Mouse (Mus musculus): ENCODE results near the gene Cox6a1. TPM values are rescaled to one million over a fixed set of nuclear protein-coding genes. Genes with fewer than 3 reads are reported as not detected.
"Not testable (repeated sequence)": the region's sequence is repeated elsewhere in the genome, so short reads cannot be mapped to it uniquely, and the experiment has no call there.

Cox6a1 gene
- total RNA-seq (2022), result 100 to 1,000 TPM; 205 to 218 (median 216) TPM

DNA sequence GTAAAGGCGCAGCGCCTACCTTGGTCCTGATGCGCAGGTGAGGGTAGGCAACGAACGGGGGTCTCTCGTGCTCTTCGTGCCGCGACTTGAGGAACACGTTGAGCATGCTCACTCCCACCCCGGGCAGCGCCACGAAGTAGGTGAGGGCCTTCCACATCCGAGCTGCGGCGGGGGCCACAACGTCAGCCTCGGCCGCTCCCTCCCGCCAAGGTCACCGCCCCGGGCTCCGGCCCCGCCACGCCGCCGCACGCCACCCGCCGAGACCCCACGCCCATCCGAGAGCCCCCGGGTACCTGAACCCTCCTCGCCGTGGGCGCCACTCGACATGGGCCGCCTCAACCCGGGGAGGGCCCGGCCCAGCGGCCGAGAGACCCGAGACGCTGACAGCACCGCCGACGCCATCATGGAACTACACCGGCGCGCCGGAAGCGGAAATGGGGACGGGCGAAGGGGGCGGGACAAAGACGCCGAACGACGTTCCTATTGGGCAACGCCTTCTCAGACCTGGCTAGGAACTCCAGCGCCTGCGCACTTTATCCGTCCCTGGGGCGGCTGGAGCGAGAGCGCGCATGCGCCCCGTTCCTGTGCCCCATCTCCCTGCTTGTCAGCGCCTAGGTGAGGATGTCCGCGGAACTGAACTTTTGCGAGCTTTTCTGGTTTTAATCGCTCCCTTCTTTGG is at the start of gene Cox6a1:
Cox6a1 (minus strand) TSS at position 436 of the 679 bp plus-strand sequence.
- DNase-seq (ENCODE audit: low spot score), result peak; percentile 97

DNA sequence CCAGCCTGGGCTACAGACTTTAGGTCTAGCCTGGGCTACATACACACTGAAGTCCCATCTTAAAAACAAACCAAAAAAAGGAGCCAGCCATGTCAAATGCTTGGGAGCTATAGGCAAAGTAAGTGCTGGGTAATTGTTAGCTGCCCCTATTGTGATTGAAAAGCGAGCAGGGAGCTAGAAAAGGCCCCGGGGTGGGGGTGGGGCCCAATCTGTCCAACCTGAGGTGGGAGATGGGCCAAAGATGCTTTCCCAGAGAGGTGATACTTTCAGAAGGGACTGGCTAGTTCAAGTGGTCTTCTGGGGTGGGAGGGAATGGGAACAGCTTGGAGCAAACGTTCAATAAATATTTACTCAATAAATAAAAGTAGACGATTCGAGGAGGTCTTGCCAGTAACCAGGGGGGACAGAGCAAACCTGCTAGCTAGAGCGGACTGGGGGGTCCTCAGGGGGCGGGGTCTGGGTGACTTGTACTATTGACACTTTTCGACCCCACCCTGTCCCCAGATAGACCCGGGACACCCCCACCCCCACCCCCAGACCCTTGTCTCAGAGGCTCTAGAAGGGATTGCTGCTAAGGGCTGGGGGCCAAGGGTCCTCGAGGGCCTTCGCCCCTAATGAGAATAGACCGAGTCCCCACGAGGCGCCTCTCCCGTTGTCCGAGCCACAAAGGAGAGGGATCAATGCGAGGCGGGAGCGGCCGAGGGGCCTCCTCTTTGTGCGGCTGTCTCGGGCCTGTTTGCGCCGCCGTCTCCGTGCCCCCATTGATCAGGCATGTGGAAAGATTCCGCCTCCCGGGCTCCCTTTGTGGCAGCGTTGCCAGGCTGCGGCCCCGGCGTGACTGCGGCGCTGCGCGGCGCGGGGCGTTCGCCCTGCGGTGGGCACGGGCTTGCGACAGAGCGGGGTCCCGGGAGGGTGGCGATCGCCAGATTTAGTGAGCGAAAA is 49.3 kb upstream of the Cox6a1 start:
- DNase-seq (ENCODE audit: low spot score), result no peak

DNA sequence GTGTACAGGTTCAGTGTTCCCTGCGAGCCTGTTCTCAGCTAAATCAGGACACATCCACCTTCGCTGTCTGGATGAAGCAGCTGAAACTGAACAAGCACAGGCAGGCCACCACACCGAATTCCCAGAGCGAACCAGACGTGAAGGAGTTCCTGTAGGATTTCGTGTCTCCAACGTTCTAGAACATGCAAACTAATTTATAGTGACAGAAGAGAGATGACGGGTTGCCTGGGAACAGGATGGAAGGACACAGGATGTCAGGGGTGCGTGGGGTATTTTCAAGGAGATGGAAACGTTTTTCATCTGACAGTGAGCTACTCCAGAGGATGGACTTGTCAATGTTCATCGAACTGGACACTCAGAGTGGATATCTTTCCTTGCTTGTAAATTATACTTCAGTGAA is 47.9 kb upstream of the Cox6a1 start:
- no peak for DNase-seq (ENCODE audit: low spot score)

DNA sequence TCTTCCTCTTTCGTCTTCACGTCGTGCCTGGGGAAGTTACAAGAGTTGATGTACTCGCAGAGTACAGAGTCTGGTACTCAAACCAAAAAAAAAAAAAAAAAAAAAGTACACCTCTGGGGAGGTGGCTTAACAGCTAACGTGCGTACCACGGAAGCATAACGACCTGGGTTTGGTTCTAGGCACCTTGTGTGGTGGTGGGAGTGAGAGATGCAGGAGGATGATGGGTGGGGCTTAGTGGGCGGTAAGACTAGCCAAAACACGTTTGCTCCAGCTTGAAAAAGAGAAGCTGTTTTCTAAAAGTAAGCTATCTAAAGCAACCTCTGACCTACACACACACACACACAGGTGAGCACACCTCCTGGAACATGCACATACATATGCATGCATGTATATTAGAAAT is 46.1 kb upstream of the Cox6a1 start:
- DNase-seq (ENCODE audit: low spot score), result no peak

DNA sequence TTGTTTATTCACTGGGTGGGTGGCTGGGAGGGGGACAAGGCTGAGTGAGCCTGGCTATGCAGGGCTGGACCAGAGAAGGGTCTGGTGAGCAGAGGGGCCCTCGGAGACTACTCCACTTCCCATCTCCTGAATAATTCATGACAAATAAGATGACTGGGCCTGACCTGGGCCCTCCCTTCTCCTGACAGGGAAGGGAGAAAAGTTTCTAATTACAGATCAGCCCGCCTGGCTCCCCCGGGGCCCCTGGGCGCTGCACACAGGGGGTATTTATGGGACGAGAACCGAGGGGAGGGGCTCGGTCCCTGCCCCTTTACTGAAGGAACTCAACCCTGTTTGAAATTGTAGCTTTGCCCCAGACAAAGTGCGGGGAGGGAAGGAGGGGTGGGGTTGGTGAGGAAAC is 45.4 kb upstream of the Cox6a1 start:
- DNase-seq (ENCODE audit: low spot score), result no peak

DNA sequence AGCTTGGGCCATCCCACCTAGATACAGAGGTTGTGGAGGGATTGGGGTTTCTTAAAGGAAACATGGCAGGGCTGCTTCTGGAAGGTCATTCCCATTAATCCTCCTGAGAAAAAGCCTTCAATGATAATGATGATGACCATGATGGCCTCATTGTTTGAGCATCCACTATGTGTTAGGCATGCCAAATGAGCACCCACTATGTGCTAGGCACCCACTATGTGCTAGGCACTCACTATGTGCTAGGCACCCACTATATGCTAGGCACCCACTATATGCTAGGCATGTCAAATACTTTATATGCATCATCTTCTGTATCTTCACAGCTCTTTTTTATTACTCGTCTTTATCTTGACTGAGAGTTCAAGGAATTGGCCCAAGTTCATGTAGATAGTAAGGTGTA is 44.2 kb upstream of the Cox6a1 start:
- no peak for DNase-seq (ENCODE audit: low spot score)

DNA sequence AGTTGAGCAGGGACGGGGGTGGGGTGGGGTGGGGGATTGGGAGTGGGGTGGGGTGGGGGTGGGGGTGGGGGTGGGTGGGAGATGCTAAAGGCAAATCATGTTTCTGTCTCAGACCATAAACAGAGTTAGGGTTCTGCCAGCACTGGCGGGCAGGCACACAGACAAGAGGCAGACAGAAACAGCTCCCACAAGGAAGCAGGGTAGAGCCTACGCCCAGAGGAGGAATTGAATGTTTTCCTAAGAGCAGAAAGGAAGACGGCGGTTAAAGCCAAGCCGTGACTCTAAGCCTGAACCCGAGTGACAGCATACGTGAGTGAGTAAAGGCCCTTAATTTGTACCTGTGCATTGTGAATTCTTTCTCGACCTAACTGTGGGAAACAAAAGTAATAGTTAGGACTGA is 43.2 kb upstream of the Cox6a1 start:
- no peak for DNase-seq (ENCODE audit: low spot score)

DNA sequence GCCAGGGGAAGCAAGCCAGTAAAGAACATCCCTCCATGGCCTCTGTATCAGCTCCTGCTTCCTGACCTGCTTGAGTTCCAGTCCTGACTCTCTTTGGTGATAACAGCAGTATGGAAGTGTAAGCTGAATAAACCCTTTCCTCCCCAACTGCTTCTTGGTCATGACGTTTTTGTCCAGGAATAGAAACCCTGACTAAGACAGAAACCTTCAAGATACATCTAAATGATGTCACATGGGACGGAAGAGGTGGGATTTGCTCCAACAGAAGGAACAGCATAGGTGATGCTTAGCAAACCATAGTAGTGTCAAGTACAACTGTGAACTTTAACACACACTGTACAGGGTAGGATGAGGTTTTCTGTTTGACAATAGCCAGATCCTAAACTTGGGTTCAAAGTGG is 30.1 kb upstream of the Cox6a1 start:
- not testable (repeated sequence) for DNase-seq (ENCODE audit: low spot score)

DNA sequence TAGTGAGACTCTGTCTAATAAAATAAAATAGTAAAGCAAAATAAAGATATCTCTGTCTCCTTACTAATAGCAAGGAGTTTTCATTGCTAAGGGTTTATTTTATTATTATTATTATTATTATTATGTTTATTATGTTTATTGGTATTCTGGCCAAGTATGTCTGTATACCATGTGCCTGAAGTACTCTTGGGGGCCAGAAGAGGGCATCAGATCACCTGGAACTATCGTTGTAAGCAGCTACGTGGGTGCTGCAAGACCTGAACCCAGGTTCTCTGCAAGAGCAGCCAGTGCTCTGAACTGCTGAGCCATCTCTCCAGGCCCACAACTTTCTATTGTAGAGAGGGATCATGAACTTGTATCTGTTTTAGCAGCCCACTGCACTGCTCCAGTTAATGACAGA is 26.7 kb upstream of the Cox6a1 start:
- no peak for DNase-seq (ENCODE audit: low spot score)

DNA sequence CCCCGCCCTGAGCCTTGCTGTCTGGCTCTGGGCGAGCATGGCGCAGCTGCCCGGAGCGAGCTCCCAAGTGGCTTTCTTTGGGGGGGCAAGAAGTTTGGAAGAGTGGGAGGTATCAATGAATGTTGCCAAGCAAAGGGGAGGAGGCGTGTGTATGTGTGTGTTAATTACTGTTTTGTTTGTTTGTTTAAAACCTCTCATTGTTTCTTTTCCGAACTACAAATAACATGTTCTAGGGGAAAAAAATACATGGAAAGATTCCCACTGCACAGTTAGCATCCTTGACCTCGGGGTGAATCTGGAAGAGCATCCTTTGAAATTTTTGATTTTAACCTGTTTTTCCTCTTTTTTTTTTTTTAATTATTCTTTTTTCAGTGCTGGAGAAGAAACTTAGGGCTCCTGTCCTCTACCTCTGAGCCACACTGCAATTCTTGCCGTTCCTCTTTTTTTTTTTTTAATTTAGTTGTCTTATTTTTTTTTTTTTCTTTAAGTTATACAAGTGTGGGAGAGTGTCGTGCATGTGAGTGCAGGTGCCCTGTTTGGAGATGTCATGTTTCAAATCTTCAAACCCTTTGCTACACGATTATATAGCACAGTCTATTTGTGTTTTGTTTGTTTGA is 25.5 kb upstream of the Cox6a1 start:
- no peak for DNase-seq (ENCODE audit: low spot score)

DNA sequence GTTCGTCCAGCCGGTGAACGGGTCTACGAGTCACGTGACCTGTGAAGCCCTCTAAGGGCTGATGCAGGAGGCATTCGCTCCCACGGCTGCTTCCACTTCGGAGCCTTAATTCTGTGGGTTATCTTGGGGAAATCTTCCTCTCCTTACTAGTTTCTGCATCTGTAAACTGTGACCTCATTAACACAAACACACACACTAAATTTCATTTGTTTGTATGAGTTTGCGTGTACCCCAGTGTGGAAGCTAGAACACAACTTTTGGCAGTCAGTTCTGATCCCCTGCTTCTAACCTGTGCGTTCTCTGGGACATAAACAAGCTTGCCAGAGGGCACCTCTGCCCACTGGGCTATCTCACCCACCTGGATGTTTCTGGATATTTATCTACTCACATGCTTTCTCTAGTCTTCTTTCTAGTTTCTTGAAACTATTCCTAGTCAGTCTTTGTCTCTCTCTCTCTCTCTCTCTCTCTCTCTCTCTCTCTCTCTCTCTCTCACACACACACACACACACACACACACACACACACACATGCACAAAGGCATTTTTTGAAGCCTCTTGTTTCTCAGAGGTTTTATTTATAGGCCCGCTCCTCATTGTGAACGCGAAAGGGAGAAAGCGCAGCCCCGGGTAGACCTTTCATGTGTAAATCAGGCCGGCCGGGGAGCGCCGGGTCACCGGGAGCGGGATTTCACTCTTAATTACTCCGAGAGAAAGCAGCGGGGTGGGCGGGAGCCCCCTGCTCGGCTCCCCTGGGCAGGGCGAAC is 24.8 kb upstream of the Cox6a1 start:
- no peak for DNase-seq (ENCODE audit: low spot score)

DNA sequence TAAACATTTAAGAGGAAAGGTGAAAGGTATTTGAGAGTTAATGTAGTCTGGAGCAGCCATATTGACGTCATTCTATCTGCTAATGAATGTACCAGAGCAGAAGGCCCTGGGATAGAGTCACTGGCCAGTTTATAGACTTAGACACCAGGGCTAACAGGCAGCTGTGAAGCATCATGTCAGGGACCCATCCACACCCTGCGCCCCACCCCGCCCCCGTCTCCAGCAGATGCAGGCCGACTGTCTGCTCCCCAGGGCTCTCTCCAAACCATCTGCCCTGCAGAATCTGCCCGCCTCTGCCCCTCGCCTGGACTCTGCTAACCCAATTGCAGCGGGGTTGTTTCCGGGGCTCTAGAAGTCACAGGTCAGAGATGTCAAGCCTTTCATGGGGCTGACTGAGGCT is 23.0 kb upstream of the Cox6a1 start:
- no peak for DNase-seq (ENCODE audit: low spot score)

DNA sequence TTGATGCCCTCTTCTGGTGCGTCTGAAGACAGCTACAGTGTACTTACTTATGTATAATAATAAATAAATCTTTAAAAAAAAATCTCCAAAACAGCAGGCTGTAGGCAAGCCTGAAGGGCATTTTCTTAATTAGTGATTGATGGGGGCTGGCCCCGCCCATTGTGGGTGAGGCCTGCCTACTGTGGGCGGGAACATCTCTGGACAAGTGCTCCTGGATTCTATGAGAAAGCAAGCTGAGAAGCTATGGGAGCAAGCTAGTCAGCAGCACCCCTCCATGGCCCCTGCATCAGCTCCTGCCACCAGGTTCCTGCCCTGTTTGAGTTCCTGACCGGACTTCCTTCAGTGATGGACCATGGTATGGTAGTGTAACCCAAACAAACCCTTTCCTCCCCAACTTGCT is 16.0 kb upstream of the Cox6a1 start:
- no peak for DNase-seq (ENCODE audit: low spot score)

DNA sequence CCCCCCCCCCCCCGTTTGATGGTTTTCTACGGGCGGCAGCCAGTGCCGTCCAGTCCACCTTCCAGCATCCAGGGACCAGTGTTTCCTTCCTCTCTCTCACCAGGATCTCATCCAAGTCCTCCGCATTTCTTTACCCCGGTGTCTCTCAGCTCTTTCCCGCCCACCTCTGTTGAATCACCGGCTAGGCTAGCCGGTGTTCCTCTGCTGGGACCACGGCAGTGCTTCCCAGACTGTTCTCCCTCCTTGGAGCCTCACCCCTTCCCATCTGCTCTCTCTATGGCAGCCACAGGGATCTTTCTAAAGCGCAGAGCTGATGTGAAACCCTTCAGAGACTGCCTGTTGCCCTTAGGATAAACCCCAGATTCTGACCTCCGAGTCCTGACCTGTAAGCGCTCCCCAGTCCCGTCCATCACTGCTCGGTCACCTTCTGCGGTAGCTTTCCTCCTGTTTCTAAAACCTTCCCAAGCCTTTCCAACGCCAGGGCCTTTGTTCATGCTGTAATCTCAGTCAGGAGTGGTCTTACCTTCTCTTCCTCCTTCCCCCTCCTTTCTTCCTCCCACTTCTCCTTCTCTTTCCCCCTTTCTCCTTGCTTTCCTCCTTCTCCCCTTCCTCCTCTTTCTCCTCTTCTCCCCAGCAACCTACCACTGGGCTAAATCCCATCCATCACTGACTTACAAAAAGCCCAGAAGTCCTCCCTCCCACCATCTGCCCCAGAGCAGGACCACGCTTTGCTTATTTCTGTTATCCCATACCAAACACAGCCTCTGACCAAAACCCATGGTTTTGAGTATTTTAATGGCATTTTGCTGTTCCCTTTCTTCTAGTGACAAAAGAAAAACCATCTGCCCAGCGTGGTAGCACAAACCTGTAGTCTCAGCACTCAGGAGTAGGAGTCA is 14.3 kb upstream of the Cox6a1 start:
- no peak for DNase-seq (ENCODE audit: low spot score)

DNA sequence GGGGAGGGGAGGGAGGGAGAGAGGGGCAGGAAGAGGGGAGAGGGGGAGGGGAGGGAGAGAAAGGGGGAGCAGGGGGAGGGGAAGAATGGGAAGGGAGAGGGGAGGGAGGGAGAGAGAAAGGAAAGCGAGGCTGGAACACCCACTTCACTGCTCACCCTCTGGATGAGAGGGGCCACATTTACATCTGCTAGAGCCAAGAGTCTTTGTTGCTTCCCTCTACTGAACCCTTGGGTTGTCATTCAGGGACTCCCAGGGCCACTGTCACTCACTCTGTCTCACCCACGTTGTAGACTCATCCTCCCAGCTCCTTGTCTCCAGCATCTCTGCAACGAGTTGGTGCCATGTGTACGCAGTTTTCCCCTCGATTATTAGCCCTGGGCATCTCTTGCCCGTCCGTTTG is 13.4 kb upstream of the Cox6a1 start:
- DNase-seq (ENCODE audit: low spot score), result no peak

DNA sequence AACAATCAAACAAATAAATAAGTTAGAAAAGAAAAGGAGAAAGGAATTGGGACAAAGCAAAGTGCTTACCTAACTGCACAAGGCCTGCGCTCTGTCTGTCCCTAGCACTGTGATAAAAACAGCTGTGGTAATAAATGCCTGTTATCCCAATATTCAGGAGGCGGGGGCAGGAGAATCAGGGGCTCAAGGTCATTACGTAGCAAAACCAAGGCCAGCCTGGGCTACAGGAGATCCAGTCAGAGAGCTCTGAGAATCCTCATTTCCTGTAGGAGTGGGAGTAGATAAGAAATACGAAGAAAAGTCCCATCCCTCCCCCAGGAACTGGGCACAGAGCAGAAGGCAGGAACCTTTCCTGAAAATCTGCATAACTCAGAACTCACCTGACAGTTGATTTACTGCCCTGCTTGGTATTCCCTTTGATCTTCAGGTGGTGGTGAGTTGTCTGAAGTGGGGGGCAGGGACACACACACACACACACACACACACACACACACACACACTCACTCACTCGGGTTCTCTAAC is 11.1 kb upstream of the Cox6a1 start:
- DNase-seq (ENCODE audit: low spot score), result no peak

DNA sequence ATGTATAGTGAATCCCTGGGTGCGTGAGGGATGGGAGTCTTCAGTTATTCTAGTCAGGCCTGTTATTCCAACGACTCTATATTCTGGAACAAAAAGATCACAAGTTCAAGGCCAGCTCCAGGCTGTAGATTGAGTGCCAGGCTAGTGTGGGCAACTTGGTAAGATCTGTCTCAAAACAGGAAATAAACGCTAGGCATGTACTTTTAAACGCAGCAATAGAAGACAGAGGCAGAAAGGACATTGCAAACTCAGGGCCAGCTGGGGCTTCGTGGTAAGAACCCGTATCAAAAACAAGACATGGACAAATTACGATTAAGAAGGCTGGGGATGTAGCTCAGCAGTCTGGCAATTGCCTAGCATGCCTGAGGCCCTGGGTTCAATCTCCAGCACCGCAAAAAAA is 10.7 kb upstream of the Cox6a1 start:
- DNase-seq (ENCODE audit: low spot score), result no peak

DNA sequence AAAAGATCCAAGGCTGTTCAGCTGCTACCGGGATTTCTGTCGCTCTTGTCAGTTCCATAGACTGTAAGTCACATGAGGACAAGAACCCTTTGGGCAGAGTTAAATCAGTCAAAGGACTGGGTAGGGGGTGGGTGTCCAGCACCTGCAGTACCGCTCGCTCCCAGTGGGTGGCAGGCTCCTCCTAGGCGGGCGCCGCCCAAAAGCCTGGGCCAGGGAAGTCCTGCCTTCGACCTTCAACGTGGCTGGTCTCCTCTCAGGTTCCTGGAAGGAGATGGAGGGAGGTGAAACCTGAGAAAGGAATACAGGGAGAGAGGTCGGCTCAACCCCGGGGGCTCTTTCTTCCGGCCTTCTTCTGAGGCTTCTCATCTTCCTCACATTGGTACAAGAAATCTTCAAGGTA is 10.1 kb upstream of the Cox6a1 start:
- peak; percentile 72 for DNase-seq (ENCODE audit: low spot score)

DNA sequence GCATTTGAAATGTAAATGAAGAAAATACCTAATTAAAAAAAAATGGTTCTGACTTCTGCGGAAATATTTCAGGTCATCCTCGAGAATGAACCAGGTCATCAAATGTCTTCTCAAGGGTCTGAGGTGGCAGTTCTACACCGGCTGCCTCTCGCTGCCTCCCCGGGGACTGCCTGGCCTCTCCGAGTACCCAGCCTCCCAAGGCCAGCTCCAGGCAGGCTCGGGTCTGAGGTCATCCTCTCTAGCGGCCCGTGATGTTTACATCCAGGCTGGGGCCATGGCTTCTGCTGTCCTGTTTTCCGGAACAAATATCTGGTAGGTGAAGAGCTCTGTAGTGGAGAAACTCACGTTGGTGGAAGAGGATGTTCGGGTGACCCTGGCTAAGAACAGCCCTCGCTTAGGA is 6.3 kb upstream of the Cox6a1 start:
- no peak for DNase-seq (ENCODE audit: low spot score)

DNA sequence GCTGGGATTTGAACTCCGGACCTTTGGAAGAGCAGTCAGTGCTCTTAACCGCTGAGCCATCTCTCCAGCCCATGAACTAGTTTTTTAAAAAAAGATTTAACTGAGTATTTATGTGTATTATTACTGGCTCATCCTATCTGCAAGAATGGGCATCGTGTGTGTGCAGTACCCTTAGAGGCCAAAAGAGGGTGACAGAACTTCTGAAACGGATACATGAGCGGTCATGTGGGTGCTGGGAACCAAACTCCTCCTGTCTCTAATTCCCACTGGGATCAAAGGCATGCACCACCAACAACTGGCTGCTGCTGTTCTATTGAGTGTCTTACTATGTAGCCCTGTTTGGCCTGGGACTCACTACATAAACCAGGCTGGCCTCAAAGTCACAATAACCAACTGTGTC is 2.6 kb upstream of the Cox6a1 start:
- DNase-seq (ENCODE audit: low spot score), result no peak

DNA sequence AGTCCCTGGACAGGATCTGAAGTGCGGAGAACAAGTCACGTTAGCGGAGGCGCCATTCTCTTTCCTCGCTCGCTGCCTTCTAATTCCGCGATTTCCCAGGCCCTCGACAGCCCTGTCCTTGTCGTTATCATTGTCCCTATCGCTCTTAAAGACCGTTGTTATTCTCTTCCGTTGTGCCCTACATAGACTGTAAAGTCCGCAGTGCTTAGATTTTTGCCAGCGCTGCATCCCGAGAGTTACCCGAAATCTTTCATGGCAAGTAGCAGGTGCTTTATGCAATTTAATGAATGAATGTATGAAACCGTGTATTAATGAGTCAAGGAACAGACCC is 409 bp upstream of the Cox6a1 start:
- no peak for DNase-seq (ENCODE audit: low spot score)
